Mouse (Mus musculus) layer of hippocampus, adult 8-10 months (tissue): ENCODE results near the gene Acss2. TPM values are rescaled to one million over a fixed set of nuclear protein-coding genes. Genes with fewer than 3 reads are reported as not detected.
"Not testable (repeated sequence)": the region's sequence is repeated elsewhere in the genome, so short reads cannot be mapped to it uniquely, and the experiment has no call there.

ENCODE experiments used
- DNase-seq, 2 experiments: peaks; one replicate each; pipeline ENCODE4 v3.0.0; 2022; ENCODE audit warnings: low spot score in 2 of 2
- total RNA-seq, 4 experiments: library from RNA; stranded (reverse); gene quantifications; 2 replicates each; pipeline ENCODE4 v1.2.4; 2022

Gene Acss2
- total RNA-seq, 4 experiments from 2014 or later = 61.2 to 72.6 (median 61.8) TPM

DNA sequence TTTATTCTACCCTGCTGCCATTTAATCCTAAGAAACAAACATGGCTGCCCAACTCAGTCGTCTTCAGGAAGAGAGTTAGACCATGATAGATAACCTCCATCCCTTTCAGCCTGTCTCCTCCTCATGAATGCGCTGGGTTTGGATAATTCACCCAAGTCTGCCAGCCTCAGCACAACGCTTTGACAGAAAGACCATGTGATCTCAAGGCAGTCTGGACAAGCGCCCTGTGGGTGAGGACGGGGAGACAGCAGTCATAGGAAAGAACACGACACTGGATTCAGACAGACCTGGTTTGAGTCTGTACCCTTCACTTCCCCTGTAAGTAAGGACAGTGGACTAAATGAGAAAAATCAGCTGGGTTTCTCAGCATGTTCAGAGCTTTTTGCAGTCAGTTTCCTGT is 71.8 kb downstream of the Acss2 start:
- DNase-seq = no peak

DNA sequence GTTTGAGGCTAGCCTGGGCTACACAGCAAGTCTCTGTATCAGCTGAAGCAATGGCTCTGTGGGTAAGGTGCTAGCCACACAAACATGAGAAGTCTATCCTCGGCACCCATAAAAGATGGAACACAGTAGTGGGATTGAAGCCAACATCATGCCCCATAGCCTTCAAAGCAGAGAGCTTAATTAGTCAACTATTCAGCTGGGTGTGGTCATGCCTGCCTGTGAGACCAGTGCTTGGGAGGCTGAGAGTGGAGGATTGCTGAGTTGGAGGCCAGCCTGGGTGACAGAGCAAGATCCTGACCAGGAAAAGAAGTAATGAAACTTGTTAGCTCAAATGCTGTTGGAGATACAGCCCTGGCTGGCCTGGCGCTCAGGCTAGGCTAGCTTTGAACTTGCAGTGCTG is 73.1 kb downstream of the Acss2 start:
- no peak for DNase-seq

DNA sequence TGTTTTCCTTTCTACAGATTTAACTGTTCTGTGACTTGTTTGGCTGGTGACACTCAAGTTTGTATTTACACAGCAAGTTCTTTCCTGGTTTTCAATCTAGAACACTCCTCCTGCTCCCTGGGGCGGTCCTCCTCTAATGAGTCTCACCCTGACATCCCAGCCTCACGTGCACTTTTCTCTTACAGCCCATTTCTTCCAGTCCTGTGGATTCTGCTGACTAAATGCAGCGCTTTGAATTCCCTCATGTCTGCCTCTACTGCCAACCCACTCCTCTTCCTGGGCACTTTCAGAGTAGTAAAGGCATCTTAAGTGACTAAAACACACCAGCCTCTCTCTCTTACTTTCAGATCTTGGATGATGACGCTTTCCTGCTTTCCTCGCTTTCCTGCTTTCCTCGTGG is 73.9 kb downstream of the Acss2 start:
- DNase-seq = no peak

DNA sequence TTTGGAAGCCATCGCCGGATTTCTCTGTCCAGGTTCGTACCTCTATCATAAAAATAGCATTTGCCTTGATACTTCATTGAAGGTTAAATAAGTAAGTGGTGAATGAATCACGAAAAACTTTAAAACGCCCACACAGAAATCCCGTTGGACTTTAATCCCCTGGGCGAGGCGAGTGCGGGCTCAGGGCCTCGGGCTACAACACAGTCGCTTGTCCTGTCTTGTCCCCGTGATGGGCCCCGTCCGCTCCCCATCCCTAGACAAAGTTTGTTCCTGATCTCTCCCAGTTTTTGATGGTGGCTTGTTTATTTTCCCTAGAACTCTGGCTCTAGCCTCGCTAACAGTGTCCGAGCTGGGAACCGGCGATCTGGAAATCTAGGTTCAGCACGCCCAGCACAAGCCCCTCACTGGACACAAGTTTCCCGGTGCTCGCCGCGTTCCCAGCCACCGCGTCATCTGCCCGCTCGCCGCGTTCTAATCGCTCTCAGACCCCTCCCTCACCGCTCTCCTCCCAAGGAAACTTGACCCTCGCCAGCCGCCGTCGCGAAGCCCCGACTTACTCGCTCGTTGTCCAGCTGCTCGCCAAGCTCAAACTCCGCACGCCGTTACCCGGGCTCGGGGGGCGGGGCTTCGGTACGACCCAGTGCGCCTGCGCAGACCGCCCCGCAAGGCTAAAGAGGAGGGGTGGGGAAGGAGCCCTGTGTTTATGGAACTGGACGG is 74.5 kb downstream of the Acss2 start, which contains the start of gene Gss:
Gss (minus strand) TSS at position 674 of the 717 bp plus-strand sequence.
- peak; percentile 96 to 98 for DNase-seq

DNA sequence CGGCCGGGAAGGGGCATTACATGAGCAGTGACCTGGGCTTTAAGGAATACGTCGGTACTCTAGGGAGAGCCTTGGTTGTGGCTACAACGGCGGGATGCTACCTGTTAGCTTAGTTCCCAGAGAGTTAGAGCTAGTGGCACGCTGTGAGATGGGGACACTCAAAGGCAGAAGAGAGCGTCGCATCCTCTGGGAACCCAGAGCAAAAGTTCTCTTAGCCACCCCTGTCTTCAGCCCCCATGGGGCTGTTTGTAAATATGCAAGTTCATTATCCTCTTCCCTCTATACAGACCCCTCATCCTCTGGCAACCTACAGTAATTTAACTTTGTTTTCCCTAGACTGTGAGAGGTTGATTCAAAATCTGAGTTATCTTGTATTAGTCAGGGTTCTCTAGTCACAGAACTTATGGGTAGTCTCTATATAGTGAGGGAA is 75.1 kb downstream of the Acss2 start:
- DNase-seq = no peak

DNA sequence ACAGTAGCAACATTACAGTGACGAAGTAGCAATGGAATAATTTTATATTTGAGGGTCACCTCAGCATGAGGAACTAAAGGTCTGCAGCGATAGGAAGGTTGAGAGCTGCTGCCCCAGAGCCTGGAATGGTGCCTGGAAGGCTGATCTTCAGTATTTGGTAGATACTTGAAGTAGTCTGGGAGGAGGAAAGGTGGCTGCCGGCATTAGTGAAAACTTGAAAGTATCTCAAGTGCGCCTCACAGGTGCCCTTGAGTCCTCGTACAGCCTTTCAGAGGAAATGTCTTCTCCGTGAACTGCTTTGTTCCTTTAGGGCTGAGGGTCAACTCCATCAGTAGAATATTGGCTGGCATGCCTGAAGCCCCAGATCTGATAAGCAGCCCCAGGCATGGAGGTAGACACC is 77.8 kb downstream of the Acss2 start:
- no peak for DNase-seq

DNA sequence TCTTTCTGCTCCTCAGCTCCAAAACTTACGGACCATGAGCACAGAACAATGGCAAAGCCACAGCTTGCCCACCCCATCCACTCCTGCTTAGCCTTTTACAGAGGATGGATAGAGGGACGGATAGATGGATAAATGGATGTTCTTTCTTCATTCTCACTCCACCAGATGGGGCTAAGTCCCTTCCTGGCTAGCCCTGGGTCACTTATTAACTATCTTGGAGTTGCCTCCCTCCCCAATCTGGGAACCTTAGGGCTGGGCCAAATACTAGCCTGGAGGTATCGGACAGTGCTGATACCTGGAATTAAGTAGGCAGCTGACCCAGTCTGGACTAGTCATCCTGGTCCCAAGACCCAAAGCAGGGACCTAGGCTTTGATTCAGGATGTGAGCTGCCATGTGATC is 86.0 kb downstream of the Acss2 start:
- DNase-seq = no peak

DNA sequence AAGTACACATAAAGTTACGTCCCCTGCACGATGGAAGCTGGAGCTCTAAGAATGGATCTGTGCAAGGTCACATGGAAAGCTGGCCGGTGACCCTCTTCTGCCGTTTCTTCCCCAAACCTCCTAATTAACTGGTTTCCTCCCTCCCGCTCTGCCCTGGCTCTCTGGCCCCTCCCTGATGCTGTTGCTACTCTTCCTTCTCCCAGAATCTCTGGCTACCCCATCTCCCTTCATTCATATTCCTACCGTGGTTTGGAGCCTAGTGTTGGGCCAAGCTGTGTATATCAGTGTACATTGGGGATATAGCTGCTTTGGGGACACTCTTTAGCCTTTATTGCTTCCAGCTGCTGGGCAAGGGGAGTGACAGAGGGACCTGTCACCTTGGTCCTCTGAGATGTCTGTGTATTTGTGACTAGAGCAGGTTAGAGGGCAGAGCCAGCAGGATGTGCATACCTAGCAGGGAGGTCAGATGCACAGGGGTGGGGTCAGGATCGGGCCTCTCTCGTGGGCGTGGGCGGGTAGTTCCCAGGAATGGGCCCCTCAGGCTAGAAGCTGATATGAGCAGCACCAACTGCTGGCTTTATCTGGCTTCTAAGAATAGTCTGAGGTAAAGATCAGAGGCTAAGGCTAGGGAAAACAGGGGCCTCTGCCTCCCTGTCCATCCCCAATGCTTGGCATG is 87.0 kb downstream of the Acss2 start:
- DNase-seq = no peak

DNA sequence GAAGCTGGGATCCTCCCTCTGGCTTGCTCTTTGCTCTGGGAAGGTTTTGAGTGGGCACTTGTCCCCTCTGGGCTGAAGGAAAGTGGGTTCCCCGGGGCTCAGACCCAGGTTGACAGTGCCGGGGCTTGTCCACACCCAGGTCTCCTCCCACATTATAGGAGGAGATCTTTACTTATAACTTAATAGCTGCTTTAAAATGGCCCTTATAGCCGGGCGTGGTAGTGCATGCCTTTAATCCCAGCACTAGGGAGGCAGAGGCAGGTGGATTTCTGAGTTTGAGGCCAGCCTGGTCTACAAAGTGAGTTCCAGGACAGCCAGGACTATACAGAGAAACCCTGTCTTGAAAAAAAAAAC is 87.5 kb downstream of the Acss2 start:
- DNase-seq = not testable (repeated sequence)

DNA sequence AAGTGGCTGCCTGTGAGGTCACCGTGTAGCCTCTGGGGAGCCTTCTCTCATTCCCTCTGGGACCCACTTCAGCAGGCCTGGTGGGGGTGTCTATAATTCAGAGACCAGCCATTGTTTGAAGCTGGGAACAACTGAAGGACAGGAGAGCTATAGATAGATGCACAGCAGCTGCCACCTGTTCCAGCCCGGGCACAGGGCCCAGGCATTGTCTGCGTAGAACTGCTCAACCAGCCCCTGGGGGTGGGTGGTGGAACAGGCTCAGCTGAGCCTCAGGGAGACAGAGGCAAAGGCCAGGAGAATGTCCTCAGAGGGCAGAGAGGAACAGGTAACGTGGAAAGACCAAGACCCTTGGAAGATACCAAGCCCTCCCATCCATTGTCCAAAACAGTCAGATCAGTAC is 88.6 kb downstream of the Acss2 start:
- DNase-seq = peak; percentile 57 to 72

DNA sequence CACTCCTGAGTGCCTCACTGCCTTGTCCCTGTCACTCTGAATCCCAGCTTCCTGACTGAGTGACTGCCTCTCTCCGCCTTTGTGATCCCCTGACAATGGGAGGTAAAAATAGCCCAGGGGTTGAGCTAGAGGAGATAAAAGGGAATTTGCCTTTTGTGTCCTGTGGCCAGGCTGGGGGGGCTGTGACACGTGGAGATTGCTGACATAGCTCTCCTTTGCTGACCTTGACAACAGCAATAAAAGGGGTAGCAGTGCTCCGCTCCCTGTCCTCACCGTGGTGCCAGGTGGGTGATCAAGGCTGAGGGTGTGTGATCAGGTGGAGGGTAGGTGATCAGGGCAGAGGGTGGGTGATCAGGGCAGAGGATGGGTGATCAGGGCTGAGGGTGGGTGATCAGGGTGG is 93.2 kb downstream of the Acss2 start, which contains the start of gene Myh7b:
Myh7b (plus strand) TSS at position 235 of the 400 bp plus-strand sequence.
- no peak for DNase-seq

DNA sequence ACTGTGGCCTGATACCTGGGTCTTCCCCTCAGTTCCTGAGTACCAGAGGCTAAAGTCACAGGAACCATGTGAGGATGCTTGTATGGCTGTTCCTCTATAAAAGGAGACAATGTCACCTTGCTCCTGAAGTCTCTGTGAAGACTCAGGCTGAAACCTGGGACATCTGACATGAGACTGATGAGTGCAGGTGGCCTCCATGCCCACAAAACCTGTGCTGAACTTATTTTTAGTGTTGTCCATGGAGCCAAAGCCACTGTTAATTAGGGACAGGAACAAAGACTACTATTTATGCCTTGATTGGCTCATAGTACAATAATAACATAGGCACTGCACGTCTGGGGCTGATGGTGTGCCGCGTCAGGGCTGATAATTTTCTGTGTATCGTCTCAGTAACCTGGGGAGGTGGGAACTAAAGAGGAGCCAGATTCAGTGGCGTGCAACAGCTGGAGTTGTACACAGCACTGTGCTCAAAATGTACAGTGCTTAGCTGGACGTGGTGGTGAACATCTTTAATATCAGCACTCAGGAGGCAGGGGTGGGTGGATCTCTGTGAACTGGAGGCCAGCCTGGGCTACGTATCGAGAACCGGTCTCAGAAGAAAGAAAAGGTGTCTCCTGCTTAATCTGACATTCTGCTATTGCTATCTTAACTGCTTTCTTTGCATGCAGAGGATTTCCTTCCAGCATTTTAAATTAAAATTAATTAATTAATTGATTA is 94.2 kb downstream of the Acss2 start:
- DNase-seq = no peak

DNA sequence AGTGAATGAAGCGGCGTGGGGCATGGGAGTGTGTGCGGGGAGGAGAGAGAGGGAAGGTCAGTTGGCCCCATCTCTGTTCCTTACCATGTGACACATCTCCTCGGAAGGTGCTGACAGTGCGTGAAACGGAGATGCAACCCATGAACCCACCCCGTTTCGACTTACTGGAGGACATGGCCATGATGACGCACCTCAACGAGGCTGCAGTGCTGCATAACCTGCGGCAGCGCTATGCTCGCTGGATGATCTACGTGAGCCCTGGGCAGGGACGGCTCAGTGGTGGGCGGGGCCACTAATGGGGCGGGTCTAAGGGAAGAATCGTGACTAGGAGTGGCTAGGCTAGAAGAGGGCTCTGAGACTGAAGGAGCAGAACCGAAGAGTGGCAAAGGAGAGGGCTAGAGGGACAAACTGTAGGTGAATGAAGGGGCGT is 95.6 kb downstream of the Acss2 start:
- no peak for DNase-seq

DNA sequence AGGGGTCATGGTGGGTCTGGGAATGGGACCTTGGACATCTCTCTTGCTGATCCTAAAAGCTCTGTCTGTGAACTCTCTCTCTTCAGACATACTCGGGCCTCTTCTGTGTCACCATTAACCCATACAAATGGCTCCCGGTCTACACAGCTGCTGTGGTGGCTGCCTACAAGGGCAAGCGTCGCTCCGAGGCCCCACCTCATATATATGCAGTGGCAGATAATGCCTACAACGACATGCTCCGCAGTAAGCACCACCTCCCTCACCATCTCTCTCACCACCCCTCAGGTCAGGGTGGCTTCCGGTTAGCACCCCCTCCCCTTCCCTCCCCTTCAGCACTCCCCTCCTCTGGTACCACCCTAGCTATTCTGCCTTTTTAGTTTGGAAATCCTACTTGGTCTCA is 96.2 kb downstream of the Acss2 start:
- no peak for DNase-seq

DNA sequence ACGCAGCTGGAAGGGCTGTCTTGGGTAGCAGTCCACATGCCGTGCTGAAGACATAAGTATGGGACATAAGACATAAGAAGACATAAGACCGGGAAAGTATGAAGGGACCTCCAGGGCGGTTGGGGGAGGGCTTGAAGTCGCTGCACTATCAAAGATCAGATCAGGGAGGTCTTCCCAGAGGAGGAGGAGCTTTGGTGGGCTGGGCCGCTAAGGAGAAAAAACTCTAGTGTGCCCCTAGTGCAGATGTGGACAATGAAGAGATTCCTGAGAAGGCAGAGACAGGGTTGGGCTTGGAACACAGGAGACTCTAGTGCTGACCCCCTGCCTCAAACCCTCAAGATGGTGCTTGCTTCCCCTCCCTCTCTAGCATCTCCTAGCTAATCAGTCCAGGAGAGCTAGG is 99.2 kb downstream of the Acss2 start:
- DNase-seq = no peak

DNA sequence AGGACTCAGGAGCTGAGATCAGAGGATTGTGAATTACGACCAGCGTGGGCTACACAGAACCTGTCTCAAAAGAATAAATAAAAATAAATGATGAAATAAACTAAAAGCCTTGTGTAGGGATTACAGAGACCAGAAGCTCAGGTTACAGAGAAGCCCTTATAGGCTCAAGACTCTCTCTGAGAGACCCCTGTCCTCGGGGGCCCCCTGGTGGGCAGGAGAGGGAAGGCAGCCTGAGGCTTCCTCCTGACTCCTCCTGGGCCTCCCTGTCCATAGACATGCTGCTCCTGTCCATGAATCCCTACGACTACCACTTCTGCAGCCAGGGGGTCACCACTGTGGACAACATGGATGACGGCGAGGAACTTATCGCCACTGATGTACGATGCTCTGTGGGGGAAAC is 102.1 kb downstream of the Acss2 start:
- peak in 1 of 2 experiments; percentile 89 for DNase-seq

DNA sequence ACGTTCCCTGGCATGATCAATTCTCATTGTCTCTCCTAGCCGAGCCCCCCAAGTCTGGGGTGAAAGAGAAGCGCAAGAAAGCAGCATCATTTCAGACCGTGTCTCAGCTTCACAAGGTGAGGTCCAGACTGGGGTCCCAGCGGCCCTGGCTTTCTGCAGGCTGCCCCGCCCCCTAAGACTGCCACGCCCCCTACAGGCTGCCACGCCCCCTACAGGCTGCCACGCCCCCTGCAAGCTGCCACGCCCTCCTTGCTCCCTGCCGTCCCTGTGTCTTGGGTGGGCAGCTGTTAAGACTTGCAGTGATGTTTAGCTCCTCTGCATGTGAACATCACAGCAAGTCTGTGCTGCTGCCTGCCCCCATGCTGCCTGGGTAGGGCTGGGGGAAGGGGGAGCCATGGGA is 104.9 kb downstream of the Acss2 start:
- DNase-seq = no peak

DNA sequence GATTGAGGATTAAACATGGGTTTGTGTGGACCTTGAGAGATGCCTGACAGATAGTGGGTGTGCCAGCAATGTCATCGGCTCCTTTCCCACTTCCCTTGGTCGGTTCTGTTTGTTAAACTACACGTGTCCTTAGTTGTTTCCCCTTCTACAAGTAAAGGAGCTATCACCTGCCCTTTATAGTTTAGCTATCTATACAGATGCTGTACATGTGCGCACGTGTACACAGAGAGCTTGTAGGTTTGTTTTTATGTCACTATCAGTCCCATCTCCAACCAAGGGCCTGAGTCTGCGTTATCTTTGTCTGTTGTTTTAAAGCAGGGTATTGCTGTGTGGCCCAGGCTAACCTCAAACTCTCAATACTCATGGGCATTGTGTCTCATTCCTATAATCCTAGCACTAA is 106.2 kb downstream of the Acss2 start:
- no peak for DNase-seq

DNA sequence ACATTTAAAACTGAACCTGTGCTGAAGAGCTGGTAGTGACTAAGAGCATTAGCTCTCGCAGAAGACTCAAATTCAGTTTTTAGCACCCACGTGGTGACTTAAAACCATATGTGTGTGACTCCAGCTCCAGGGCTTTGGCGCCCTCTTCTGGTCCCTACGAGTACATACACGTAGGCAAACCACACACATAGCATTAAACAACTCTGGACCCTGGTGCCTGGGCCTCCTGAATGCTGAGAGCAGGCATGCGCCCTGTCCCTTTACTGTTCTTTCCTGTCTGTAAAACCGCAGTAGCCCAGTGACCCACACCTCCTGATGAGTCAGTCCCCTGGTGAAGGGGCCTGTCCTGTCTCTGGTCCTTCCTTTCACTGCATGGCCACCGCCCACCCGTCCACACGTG is 107.0 kb downstream of the Acss2 start:
- DNase-seq = no peak

DNA sequence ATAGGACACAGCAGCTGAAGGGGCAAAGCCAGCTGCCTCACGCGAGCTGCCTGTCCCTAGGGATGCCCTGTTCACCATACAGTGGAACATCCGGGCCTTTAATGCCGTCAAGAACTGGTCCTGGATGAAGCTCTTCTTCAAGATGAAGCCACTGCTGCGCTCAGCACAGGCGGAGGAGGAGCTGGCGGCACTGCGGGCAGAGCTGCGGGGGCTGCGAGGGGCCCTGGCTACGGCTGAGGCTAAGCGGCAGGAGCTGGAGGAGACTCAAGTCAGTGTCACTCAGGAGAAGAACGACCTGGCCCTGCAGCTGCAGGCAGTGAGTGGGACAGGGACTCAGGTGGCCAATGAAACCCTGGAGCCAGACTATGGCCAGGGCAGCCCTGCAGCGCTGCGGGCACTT is 108.5 kb downstream of the Acss2 start:
- no peak for DNase-seq

DNA sequence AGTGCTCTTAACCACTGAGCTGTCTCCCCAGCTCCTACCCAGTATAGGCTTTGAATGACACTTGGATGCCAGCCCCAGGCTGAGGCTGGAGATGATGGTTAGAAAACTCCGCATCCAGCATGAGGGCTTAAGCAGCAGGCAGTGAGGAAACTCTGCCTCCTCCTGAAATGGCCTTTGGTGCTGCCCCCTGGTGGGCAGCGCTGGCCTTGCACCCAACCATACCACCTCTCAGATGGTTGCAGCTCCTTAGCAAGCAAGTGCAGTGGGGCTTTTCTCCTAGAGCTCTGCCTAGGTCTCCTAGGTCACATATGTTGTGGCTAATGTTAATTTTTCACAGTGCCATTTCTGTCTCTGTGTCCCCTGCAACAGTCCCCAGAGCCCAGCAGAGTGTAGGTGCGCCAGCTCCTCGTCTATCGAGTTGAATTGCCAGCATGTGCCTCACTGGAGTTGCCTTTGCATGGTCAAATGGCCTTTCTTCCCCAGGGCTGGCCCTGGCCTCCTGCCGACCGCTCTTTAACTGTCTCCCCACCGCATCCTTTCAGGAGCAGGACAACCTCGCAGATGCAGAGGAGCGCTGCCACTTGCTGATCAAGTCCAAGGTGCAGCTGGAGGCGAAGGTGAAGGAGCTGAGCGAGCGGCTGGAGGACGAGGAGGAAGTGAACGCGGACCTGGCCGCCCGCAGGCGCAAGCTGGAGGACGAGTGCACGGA is 109.4 kb downstream of the Acss2 start:
- peak in 1 of 2 experiments; percentile 76 for DNase-seq

DNA sequence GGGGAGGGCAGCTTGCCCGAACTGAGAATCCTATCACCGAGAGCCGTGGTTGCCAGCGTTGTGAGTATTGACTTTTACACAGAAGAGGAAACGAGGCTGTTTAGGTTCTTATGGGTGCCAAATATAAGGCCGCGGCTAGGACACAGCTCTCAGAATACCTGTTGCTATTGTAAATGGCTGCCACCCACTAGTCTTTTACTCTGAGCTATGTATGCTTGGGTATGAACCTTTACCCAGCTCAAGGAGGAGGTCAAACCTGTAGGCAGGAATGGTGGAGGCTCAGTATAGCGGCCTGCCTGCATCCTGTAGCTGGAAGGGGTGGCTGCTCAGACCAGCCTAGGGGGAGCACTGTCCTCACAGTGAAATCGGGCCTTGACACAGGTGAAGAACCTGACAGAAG is 110.4 kb downstream of the Acss2 start:
- no peak for DNase-seq
